ENCODE assay signal across 7 mouse cellular contexts in genomic region chr6:117906015-117906531, GRCm38 (mm10). TPM values are rescaled to one million over a fixed set of nuclear protein-coding genes. Genes with fewer than 3 reads are reported as not detected.
DNase-seq lines count a peak whose midpoint lies in the region; ATAC-seq and TF ChIP-seq lines count a peak whose summit lies in the region.

No protein-coding gene starts in this region.

- peak overlapping the region; percentile 50 for H3K4me2 ChIP-seq in neural tube, embryonic 11.5 days (ENCODE audit: low read depth)
- H3K4me2 ChIP-seq in lung, embryonic 15.5 days, result peak overlapping the region; percentile 56
- H3K4me2 ChIP-seq in stomach, postnatal 0 days (replicated peaks; ENCODE audit: low read depth), result peak overlapping the region; percentile 58

- no peak; the same call in 1 of the 2 replicates for ATAC-seq in neural tube, embryonic 11.5 days (ENCODE audit: insufficient read depth, low FRiP score, low TSS enrichment)
- ATAC-seq in lung, embryonic 15.5 days (ENCODE audit: borderline replicate concordance, extremely low read depth, low FRiP score, low TSS enrichment), result peak; percentile 2; the same call in 1 of the 2 replicates
- ATAC-seq in stomach, postnatal 0 days (ENCODE audit: low FRiP score, low TSS enrichment), result no peak; the same call in 1 of the 2 replicates

- H3K9me3 ChIP-seq in neural tube, embryonic 11.5 days (ENCODE audit: control insufficient read depth, low read length), result no peaks in the 10 kb centered on the region
- no peaks in the 10 kb centered on the region for H3K9me3 ChIP-seq in lung, embryonic 15.5 days
- H3K9me3 ChIP-seq in stomach, postnatal 0 days (ENCODE audit: control insufficient read depth, low read length), result no peaks in the 10 kb centered on the region

- peaks cover 12% of the 10 kb centered on the region for H3K4me1 ChIP-seq in neural tube, embryonic 11.5 days (ENCODE audit: control insufficient read depth, insufficient read depth, low read length)
- H3K4me1 ChIP-seq in brown adipose tissue, adult 24 weeks (ENCODE audit: control insufficient read depth, insufficient read depth, insufficient read length, low read length), result peaks cover 13% of the 10 kb centered on the region; the same call in 1 of the 2 replicates
- H3K4me1 ChIP-seq in lung, embryonic 15.5 days, result peaks cover 29% of the 10 kb centered on the region
- H3K4me1 ChIP-seq in stomach, postnatal 0 days (replicated peaks; ENCODE audit: control insufficient read depth, insufficient read depth), result 0 out of 2 replicates have a peak, but pooled peaks cover 3% of the 10 kb centered on the region

- H3K9ac ChIP-seq in neural tube, embryonic 11.5 days (ENCODE audit: low read length), result peak overlapping the region; percentile 59
- H3K9ac ChIP-seq in lung, embryonic 15.5 days, result peak overlapping the region; percentile 60
- peak overlapping the region; percentile 70 for H3K9ac ChIP-seq in stomach, postnatal 0 days (ENCODE audit: low read length)

- H3K36me3 ChIP-seq in neural tube, embryonic 11.5 days (ENCODE audit: control insufficient read depth, insufficient read depth, low read length), result no peaks in the 10 kb centered on the region
- H3K36me3 ChIP-seq in lung, embryonic 15.5 days, result no peaks in the 10 kb centered on the region
- H3K36me3 ChIP-seq in stomach, postnatal 0 days (ENCODE audit: control insufficient read depth, insufficient read depth, low read length), result no peaks in the 10 kb centered on the region

- TF ChIP-seq CTCF in stomach, postnatal 0 days (IDR thresholded peaks at IDR 0.05; ENCODE audit: low read depth), result no peak

- H3K4me3 ChIP-seq in neural tube, embryonic 11.5 days (ENCODE audit: low read depth, low read length), result peak overlapping the region; percentile 99
- H3K4me3 ChIP-seq in brown adipose tissue, adult 24 weeks (ENCODE audit: insufficient read depth, low read depth, low read length), result peak overlapping the region; percentile 74
- H3K4me3 ChIP-seq in lung, embryonic 15.5 days, result peak overlapping the region; percentile 100
- H3K4me3 ChIP-seq in stomach, postnatal 0 days (ENCODE audit: low read depth, low read length), result peak overlapping the region; percentile 99

- H3K27ac ChIP-seq in neural tube, embryonic 11.5 days (ENCODE audit: low read depth, low read length), result no peak overlapping the region
- peak overlapping the region; percentile 81 for H3K27ac ChIP-seq in brown adipose tissue, adult 24 weeks (replicated peaks; ENCODE audit: low read depth, low read length)
- H3K27ac ChIP-seq in lung, embryonic 15.5 days, result peak overlapping the region; percentile 86
- H3K27ac ChIP-seq in stomach, postnatal 0 days (replicated peaks), result peak overlapping the region; percentile 93

- no peak for DNase-seq in neural tube, embryonic 11.5 days (ENCODE audit: low spot score)
- DNase-seq in neural tube, embryonic 10.5 days (ENCODE audit: extremely low spot score, low spot score), result no peak
- peak; percentile 49 to 51 for DNase-seq in frontal cortex, postnatal 14 days (ENCODE audit: low spot score in 2 of 2)
- peak; percentile 63 for DNase-seq in kidney, postnatal 10 days
- no peak for DNase-seq in stomach, postnatal 0 days (ENCODE audit: low spot score)

- no peak for TF ChIP-seq EP300 in stomach, postnatal 0 days (optimal IDR thresholded peaks at IDR 0.05)

- H3K27me3 ChIP-seq in neural tube, embryonic 11.5 days (ENCODE audit: control insufficient read depth, insufficient read depth, low read length), result no peaks in the 10 kb centered on the region
- no peaks in the 10 kb centered on the region for H3K27me3 ChIP-seq in lung, embryonic 15.5 days
- H3K27me3 ChIP-seq in stomach, postnatal 0 days (ENCODE audit: control insufficient read depth, insufficient read depth, low read length), result no peaks in the 10 kb centered on the region

- WGBS in neural tube, embryonic 11.5 days, result under 1% methylated on average over 25 of the region's 25 CpGs
- under 1% methylated on average over 25 of the region's 25 CpGs for WGBS in lung, embryonic 15.5 days
- 1% methylated on average over 25 of the region's 25 CpGs for WGBS in stomach, postnatal 0 days

RNA-seq across cellular contexts. Expression of gene Hnrnpf, which starts 5.9 kb away (rescaled TPM):
- polyA plus RNA-seq in neural tube, embryonic 11.5 days (2014; fragmentation: Nextera tagmentation; extraction: Ambion mirVana), result 688 and 701 TPM in 2 replicates
- 147 and 185 TPM in 2 replicates for polyA plus RNA-seq in brown adipose tissue, adult 24 weeks (2012; ENCODE audit: insufficient read depth, insufficient read length, missing spikeins)
- polyA plus RNA-seq in lung, embryonic 15.5 days (2015; fragmentation: Nextera tagmentation; extraction: Ambion mirVana), result 788 and 807 TPM in 2 replicates
- polyA plus RNA-seq in stomach, postnatal 0 days (2015; fragmentation: Nextera tagmentation; extraction: Ambion mirVana), result 388 and 401 TPM in 2 replicates

RNA-seq across cellular contexts. Expression of gene Fxyd4, which starts 31.4 kb away (rescaled TPM):
- 1.3 and 1.9 TPM in 2 replicates for polyA plus RNA-seq in neural tube, embryonic 11.5 days (2014; fragmentation: Nextera tagmentation; extraction: Ambion mirVana)
- not detected in 2 replicates for polyA plus RNA-seq in brown adipose tissue, adult 24 weeks (2012; ENCODE audit: insufficient read depth, insufficient read length, missing spikeins)
- polyA plus RNA-seq in lung, embryonic 15.5 days (2015; fragmentation: Nextera tagmentation; extraction: Ambion mirVana), result 4.5 and 5.2 TPM in 2 replicates
- polyA plus RNA-seq in stomach, postnatal 0 days (2015; fragmentation: Nextera tagmentation; extraction: Ambion mirVana), result 4.2 and 5.8 TPM in 2 replicates

RNA-seq across cellular contexts. Expression of gene Zfp239, which starts 44.2 kb away (rescaled TPM):
- polyA plus RNA-seq in neural tube, embryonic 11.5 days (2014; fragmentation: Nextera tagmentation; extraction: Ambion mirVana), result 9.6 and 10.8 TPM in 2 replicates
- 0.36 and 0.71 TPM in 2 replicates for polyA plus RNA-seq in brown adipose tissue, adult 24 weeks (2012; ENCODE audit: insufficient read depth, insufficient read length, missing spikeins)
- polyA plus RNA-seq in lung, embryonic 15.5 days (2015; fragmentation: Nextera tagmentation; extraction: Ambion mirVana), result 7.6 and 7.9 TPM in 2 replicates
- 1.7 and 2.0 TPM in 2 replicates for polyA plus RNA-seq in stomach, postnatal 0 days (2015; fragmentation: Nextera tagmentation; extraction: Ambion mirVana)

Comparison
In these comparisons a context has a peak if more than half of its experiments do, and no peak if none do; other contexts are left out.
1. DNase-seq: peak in frontal cortex, postnatal 14 days (2 of 2) and kidney, postnatal 10 days (single experiment); none in neural tube, embryonic 11.5 days (single experiment), neural tube, embryonic 10.5 days (single experiment) and stomach, postnatal 0 days (single experiment).
2. Peak in every context shown above with its lines, with median percentiles within 50 percentile points of each other: H3K4me2 ChIP-seq, H3K4me3 ChIP-seq and H3K9ac ChIP-seq.